Mouse (Mus musculus) thymus, adult 2 months (tissue): ENCODE results near the gene Gzmk. TPM values are rescaled to one million over a fixed set of nuclear protein-coding genes. Genes with fewer than 3 reads are reported as not detected.
A peak's percentile ranks its signal among the peaks of the same experiment; 100 is the strongest.

Experiments used
- DNase-seq: peaks from one replicate; pipeline ENCODE4 v3.0.0; 2021
- H3K27ac ChIP-seq: fragments of 200-500 bp; 2 replicates; pipeline ENCODE4 v1.5.1; 2012; ENCODE audit warnings: low read length, control low read depth; ENCODE audit not compliant: control insufficient read depth, insufficient read depth
- H3K27me3 ChIP-seq: fragments of 200-500 bp; 2 replicates; pipeline ENCODE4 v1.6.1; 2012; ENCODE audit warnings: mild to moderate bottlenecking, low read length, moderate library complexity, mixed read lengths; ENCODE audit not compliant: control insufficient read depth, insufficient read depth
- H3K36me3 ChIP-seq: fragments of 200-500 bp; 2 replicates; pipeline ENCODE4 v1.6.1; 2012; ENCODE audit warnings: mild to moderate bottlenecking, low read length, moderate library complexity; ENCODE audit not compliant: control insufficient read depth, insufficient read depth
- H3K4me1 ChIP-seq: fragments of 200-500 bp; replicated peaks from 2 replicates; pipeline ENCODE4 v1.6.1; 2012; ENCODE audit warnings: low read length; ENCODE audit not compliant: control insufficient read depth, insufficient read depth
- H3K4me3 ChIP-seq: fragments of 200-500 bp; 2 replicates; pipeline ENCODE4 v1.5.1; 2012; ENCODE audit warnings: mild to moderate bottlenecking, low read length, control low read depth, moderate library complexity; ENCODE audit not compliant: control insufficient read depth, insufficient read depth
- CTCF ChIP-seq: fragments of 200-500 bp; IDR thresholded peaks from 2 replicates; pipeline ENCODE4 v1.5.1; 2012; ENCODE audit warnings: mild to moderate bottlenecking, control low read depth, low read length, moderate library complexity, borderline replicate concordance; ENCODE audit not compliant: control insufficient read depth, poor library complexity, insufficient read depth; ENCODE audit errors: extremely low read depth
- POLR2A ChIP-seq: fragments of 200-500 bp; IDR thresholded peaks from 2 replicates; pipeline ENCODE4 v1.6.1; 2012; ENCODE audit warnings: mild to moderate bottlenecking, low read length, control low read depth, moderate library complexity; ENCODE audit not compliant: control insufficient read depth, poor library complexity, insufficient read depth; ENCODE audit errors: extremely low read depth
- WGBS: fragments of 180-500 bp; shearing (Covaris S2); methylation state at CpG from one replicate; pipeline ENCODE4 v1.1.7; 2018; 5-methylcytosine and 5-hydroxymethylcytosine counted together
- polyA plus RNA-seq: library from polyadenylated mRNA; depleted of rRNA; stranded (reverse); fragments of >200 nt; gene quantifications from 2 replicates; pipeline ENCODE4 v1.2.3, GENCODE M21; 2012

Gzmk gene
- polyA plus RNA-seq, 1 experiment = 0.20 TPM

- Histone ChIP-seq H3K4me1 (peaks cover 18% of the 10 kb centered on the region), H3K36me3 (no peaks in the 10 kb centered on the region), H3K27me3 (no peaks in the 10 kb centered on the region), H3K4me3 (no peak overlapping the region), H3K27ac (no peak overlapping the region)
- WGBS = 2% methylated on average over 15 of the region's 15 CpGs
- no peak for DNase-seq
- TF ChIP-seq CTCF (no peak), POLR2A (no peak)
Measured at GRCm38 (mm10) chr13:113211345-113211744, 14.4 kb downstream of the Gzmk start.

DNA sequence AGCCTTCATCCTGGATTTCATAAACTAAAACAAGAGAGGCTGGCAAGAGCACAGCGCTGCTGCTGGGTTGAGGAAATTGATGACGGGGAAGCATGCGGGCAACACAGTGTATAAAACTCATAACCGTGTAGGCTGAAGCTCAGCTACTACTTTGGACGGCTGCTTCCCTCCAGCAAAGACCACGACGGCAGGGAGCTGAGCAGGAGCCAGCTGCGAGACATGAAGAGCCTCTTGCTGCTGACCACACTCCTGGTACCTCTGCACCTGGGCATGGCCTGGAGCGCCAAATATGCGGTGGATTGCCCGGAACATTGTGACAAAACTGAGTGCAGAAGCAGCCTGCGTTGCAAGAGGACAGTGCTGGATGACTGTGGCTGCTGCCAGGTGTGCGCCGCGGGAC lies 16.1 kb downstream of the Gzmk start, which contains the start of gene Esm1:
Gene Esm1 (plus strand): TSS at position 36 of the 400 bp plus-strand sequence.
- Histone ChIP-seq H3K4me1 (peaks cover 18% of the 10 kb centered on the region), H3K36me3 (no peaks in the 10 kb centered on the region), H3K4me3 (peak within 1 kb of the TSS; percentile 32), H3K27ac (no peak within 1 kb of the TSS), H3K27me3 (no peaks in the 10 kb centered on the region)
- 10% methylated on average over 15 of the region's 15 CpGs for WGBS
- no peak for DNase-seq
- TF ChIP-seq POLR2A = no peak

DNA sequence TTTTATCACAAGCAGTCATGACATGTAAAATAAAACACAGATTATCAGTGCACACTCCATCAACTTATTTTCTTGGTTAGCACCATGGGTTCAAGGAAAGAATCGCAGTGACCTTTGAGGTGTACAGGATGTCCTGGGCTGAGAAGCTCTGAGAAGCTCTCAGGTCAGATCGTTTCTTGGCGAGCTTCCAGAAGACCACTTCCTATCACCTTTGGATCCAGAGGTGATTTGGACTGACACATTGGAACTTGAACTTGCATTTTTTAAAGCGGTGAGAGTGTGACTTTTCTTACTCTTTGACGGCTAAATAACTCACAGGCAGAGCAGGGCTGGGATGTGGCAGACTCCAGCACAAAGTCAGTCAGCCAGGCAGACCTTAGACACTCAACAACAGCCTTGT lies 20.4 kb downstream of the Gzmk start:
- H3K4me1 ChIP-seq = peaks cover 11% of the 10 kb centered on the region
- TF ChIP-seq POLR2A = no peak
- TF ChIP-seq CTCF = no peak
- DNase-seq = no peak
- no peaks in the 10 kb centered on the region for H3K36me3 ChIP-seq
- no peak overlapping the region for H3K27ac ChIP-seq
- no peak overlapping the region for H3K4me3 ChIP-seq
- H3K27me3 ChIP-seq = no peaks in the 10 kb centered on the region
- 92% methylated on average over 5 of the region's 5 CpGs for WGBS

DNA sequence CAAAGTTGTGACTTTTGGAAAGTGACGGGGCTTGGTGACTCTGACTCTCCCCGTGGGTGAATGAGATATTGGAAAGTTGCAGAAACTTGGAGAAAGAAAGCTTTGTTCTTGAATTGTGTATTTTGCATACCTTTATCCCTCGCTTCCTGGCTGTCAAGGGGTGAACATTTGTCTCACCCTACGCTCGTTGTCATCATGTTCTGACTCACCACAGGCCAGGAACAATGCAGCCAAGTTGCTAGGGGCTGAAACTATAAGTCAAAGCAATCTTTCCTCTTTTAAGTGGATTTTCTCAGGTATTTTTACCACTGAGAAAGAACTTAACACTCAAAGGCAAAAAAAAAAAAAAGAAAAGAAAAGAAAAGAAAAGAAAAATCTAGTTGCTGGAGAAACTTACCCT lies 22.6 kb downstream of the Gzmk start:
- Histone ChIP-seq H3K27me3 (no peaks in the 10 kb centered on the region), H3K36me3 (no peaks in the 10 kb centered on the region), H3K4me3 (no peak overlapping the region), H3K27ac (no peak overlapping the region), H3K4me1 (peaks cover 6% of the 10 kb centered on the region)
- 83% methylated on average over 5 of the region's 5 CpGs for WGBS
- TF ChIP-seq POLR2A (no peak), CTCF (no peak)
- DNase-seq = no peak

- WGBS = 93% methylated on average over 4 of the region's 4 CpGs
- TF ChIP-seq CTCF (no peak), POLR2A (no peak)
- Histone ChIP-seq H3K4me3 (no peak overlapping the region), H3K27ac (no peak overlapping the region), H3K27me3 (no peaks in the 10 kb centered on the region), H3K36me3 (no peaks in the 10 kb centered on the region), H3K4me1 (peaks cover 14% of the 10 kb centered on the region)
- DNase-seq = no peak
Measured at GRCm38 (mm10) chr13:113202184-113202583, 23.5 kb downstream of the Gzmk start.

GRCm38 (mm10) chr13:113201631-113202030 lies 24.1 kb downstream of the Gzmk start:
- H3K4me1 ChIP-seq = peaks cover 15% of the 10 kb centered on the region
- no peaks in the 10 kb centered on the region for H3K27me3 ChIP-seq
- TF ChIP-seq POLR2A = no peak
- TF ChIP-seq CTCF = no peak
- no peak for DNase-seq
- H3K36me3 ChIP-seq = no peaks in the 10 kb centered on the region
- no peak overlapping the region for H3K27ac ChIP-seq
- WGBS = 93% methylated on average over 2 of the region's 2 CpGs
- H3K4me3 ChIP-seq = no peak overlapping the region

GRCm38 (mm10) chr13:113200726-113201125 lies 25.0 kb downstream of the Gzmk start:
- 93% methylated on average over 8 of the region's 8 CpGs for WGBS
- H3K4me1 ChIP-seq = peaks cover 15% of the 10 kb centered on the region
- TF ChIP-seq CTCF = no peak
- TF ChIP-seq POLR2A = no peak
- H3K27ac ChIP-seq = no peak overlapping the region
- no peaks in the 10 kb centered on the region for H3K36me3 ChIP-seq
- no peak overlapping the region for H3K4me3 ChIP-seq
- no peaks in the 10 kb centered on the region for H3K27me3 ChIP-seq
- DNase-seq = no peak
